ENCODE assay signal across 1 mouse cellular context in the genomic region with DNA sequence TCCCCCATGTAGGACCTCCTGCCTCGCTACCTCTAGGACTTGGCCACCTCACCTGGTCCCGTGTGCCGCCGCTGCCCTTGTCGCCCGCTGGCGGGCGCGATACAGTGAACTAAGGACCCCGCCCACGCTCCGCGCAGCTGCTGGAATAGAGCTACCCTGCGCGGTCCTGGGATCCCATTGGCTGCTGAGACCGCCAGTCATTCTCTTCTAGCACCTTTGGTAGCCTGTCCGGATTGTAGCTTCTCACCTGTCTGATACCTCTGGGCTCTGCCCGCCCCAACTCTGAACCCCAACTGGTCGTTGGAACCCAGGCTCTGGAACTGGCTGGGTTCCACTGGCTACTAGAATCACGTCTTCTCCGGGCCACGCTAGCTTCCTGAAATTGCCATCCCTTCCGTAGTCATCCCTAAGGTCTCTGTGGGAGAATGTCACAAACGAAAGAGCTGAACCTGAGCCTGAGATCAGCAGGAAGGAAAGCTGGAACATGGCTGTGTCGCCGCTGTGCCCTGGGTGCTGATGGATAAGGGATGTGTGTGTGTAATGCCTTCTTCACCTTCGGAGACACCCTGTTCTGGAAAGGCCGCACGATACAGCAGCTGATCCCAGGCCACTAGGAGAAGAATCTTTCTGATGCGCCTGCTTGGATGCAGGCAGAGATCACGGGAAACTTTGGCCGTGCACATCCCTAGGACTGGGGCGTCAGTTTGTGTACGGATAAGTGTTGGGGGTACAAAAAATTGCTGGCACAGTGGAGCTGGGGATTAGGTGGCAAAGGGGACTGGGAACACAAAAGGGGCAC.
A peak's percentile ranks its signal among the peaks of the same experiment; 100 is the strongest.
TF ChIP-seq lines count a peak whose summit lies in the region.

No protein-coding gene starts in this region.

TF ChIP-seq in myocyte, 11 proteins besides CTCF, POLR2A, EP300 and RAD21:
- TF ChIP-seq REST (IDR thresholded peaks at IDR 0.05; ENCODE audit: insufficient read depth, insufficient read length) (no peak), USF1 (IDR thresholded peaks at IDR 0.05; ENCODE audit: low read depth) (no peak), SRF (IDR thresholded peaks at IDR 0.05; ENCODE audit: control insufficient read depth, insufficient read length, low read depth) (no peak), MYOD1 (IDR thresholded peaks at IDR 0.05; ENCODE audit: control insufficient read depth in 1 of 3, insufficient read length in 2 of 3, low read depth in 2 of 3) (peak in 1 of 3 experiments; percentile 0), CEBPB (IDR thresholded peaks at IDR 0.05; ENCODE audit: insufficient read depth, poor library complexity, severe bottlenecking) (no peak), POLR2AphosphoS2 (IDR thresholded peaks at IDR 0.05; ENCODE audit: insufficient read length, low read depth) (no peak), TCF3 (IDR thresholded peaks at IDR 0.05; ENCODE audit: insufficient read length, low read depth) (no peak), MAX (IDR thresholded peaks at IDR 0.05; ENCODE audit: low read depth) (no peak), MYOG (IDR thresholded peaks at IDR 0.05; ENCODE audit: control insufficient read depth in 1 of 3, insufficient read depth in 1 of 3, insufficient read length in 2 of 3, low read depth in 2 of 3) (no peak)
